Mouse (Mus musculus) bone marrow macrophage, adult 2 months (primary cell): ENCODE results near the gene Axdnd1. TPM values are rescaled to one million over a fixed set of nuclear protein-coding genes. Genes with fewer than 3 reads are reported as not detected.
A peak's percentile ranks its signal among the peaks of the same experiment; 100 is the strongest.

ENCODE experiments used
- H3K27ac ChIP-seq: 2 replicates; pipeline ENCODE4 v1.5.1; 2012; ENCODE audit warnings: low read depth, low read length; ENCODE audit not compliant: insufficient read depth
- H3K4me1 ChIP-seq: 2 replicates; pipeline ENCODE4 v1.6.1; 2012; ENCODE audit warnings: low read length; ENCODE audit not compliant: control insufficient read depth, insufficient read depth
- H3K4me3 ChIP-seq: 2 replicates; pipeline ENCODE4 v1.5.1; 2012; ENCODE audit warnings: mild to moderate bottlenecking, low read length, moderate library complexity; ENCODE audit not compliant: insufficient read depth
- CTCF ChIP-seq: IDR thresholded peaks from 2 replicates; pipeline ENCODE4 v1.5.1; 2012; ENCODE audit warnings: low read depth, mild to moderate bottlenecking, low read length, moderate library complexity
- POLR2A ChIP-seq: IDR thresholded peaks from 2 replicates; pipeline ENCODE4 v1.6.1; 2012; ENCODE audit warnings: mild to moderate bottlenecking, low read depth, low read length, borderline replicate concordance
- polyA plus RNA-seq: library from polyadenylated mRNA; stranded (reverse); fragments of >200 nt; gene quantifications from 2 replicates; pipeline ENCODE4 v1.2.4, GENCODE M21; 2012; ENCODE audit not compliant: missing spikeins, insufficient read depth, insufficient read length

Axdnd1 gene
- polyA plus RNA-seq, 1 experiment: 1.8 TPM

GRCm38 (mm10) chr1:156437726-156438125 lies 16.8 kb upstream of the Axdnd1 start:
- H3K4me1 ChIP-seq: peaks cover 26% of the 10 kb centered on the region
- no peak for TF ChIP-seq POLR2A
- TF ChIP-seq CTCF: no peak
- no peak overlapping the region for H3K4me3 ChIP-seq
- H3K27ac ChIP-seq: peak overlapping the region; percentile 8

- TF ChIP-seq POLR2A (no peak), CTCF (no peak)
- peaks cover 26% of the 10 kb centered on the region for H3K4me1 ChIP-seq
- H3K27ac ChIP-seq: peak overlapping the region; percentile 8
- H3K4me3 ChIP-seq: no peak overlapping the region
Measured at GRCm38 (mm10) chr1:156437016-156437708, 16.2 kb upstream of the Axdnd1 start.

- Histone ChIP-seq H3K4me1 (peaks cover 13% of the 10 kb centered on the region), H3K4me3 (no peak overlapping the region), H3K27ac (no peak overlapping the region)
- TF ChIP-seq CTCF (no peak), POLR2A (no peak)
Measured at GRCm38 (mm10) chr1:156433497-156433896, 12.5 kb upstream of the Axdnd1 start.

GRCm38 (mm10) chr1:156432498-156432897 lies 11.5 kb upstream of the Axdnd1 start:
- no peak for TF ChIP-seq CTCF
- TF ChIP-seq POLR2A: no peak
- Histone ChIP-seq H3K4me3 (no peak overlapping the region), H3K4me1 (peaks cover 4% of the 10 kb centered on the region), H3K27ac (no peak overlapping the region)

GRCm38 (mm10) chr1:156428434-156428833 lies 7.5 kb upstream of the Axdnd1 start:
- no peak overlapping the region for H3K4me3 ChIP-seq
- H3K27ac ChIP-seq: no peak overlapping the region
- TF ChIP-seq CTCF (no peak), POLR2A (no peak)
- no peaks in the 10 kb centered on the region for H3K4me1 ChIP-seq

GRCm38 (mm10) chr1:156425746-156426145 lies 4.8 kb upstream of the Axdnd1 start:
- TF ChIP-seq CTCF (no peak), POLR2A (no peak)
- Histone ChIP-seq H3K4me3 (no peak overlapping the region), H3K4me1 (peaks cover 4% of the 10 kb centered on the region), H3K27ac (no peak overlapping the region)

GRCm38 (mm10) chr1:156424054-156424453 lies 3.1 kb upstream of the Axdnd1 start:
- H3K4me1 ChIP-seq: peaks cover 4% of the 10 kb centered on the region
- H3K27ac ChIP-seq: no peak overlapping the region
- no peak overlapping the region for H3K4me3 ChIP-seq
- TF ChIP-seq CTCF (no peak), POLR2A (no peak)

GRCm38 (mm10) chr1:156423493-156423892 lies 2.5 kb upstream of the Axdnd1 start:
- Histone ChIP-seq H3K4me1 (peaks cover 4% of the 10 kb centered on the region), H3K4me3 (no peak overlapping the region), H3K27ac (no peak overlapping the region)
- no peak for TF ChIP-seq CTCF
- no peak for TF ChIP-seq POLR2A

- TF ChIP-seq POLR2A (no peak), CTCF (no peak)
- no peak overlapping the region for H3K4me3 ChIP-seq
- H3K4me1 ChIP-seq: peaks cover 4% of the 10 kb centered on the region
- H3K27ac ChIP-seq: no peak overlapping the region
Measured at GRCm38 (mm10) chr1:156422856-156423255, 1.9 kb upstream of the Axdnd1 start.

- H3K27ac ChIP-seq: no peak overlapping the region
- TF ChIP-seq POLR2A (no peak), CTCF (no peak)
- no peak overlapping the region for H3K4me3 ChIP-seq
- H3K4me1 ChIP-seq: peaks cover 4% of the 10 kb centered on the region
Measured at GRCm38 (mm10) chr1:156418170-156418569, 2.8 kb downstream of the Axdnd1 start.
